Comparison of ENCODE assay signal across 18 mouse cellular contexts in the genomic region with DNA sequence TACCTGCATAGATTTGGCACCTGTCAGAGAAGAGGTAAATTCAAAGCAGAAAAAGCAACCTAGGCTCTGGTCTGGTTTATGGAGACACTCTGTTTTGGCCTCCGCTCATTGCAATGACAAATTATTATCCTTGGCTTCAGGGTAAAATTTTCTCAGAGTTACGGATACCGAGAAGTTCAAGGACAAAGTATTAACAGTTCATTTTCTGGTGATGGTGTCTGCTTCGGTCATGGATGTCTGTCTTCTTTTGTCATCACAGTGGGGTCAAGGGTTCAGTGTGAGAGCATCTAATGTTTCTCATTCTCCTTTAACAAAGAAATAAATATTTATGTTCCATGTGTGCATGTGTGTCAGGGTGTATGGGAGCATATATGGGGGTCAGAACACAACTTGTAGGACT.
DNase-seq lines count a peak whose midpoint lies in the region; TF ChIP-seq lines count a peak whose summit lies in the region.
"Had no signal": no experiment of that assay in that cellular context is flagged by ENCODE, and none has a peak within 500 bp of the region (broad histone marks: within the 10 kb centered on the region; RNA-seq: fewer than 3 reads in every experiment).

No protein-coding gene starts in this region.

- no peak overlapping the region for H3K9ac ChIP-seq in CH12.LX (ENCODE audit: insufficient read depth, low read depth)
- H3K9ac ChIP-seq: embryonic facial prominence, embryonic 12.5 days; forebrain, embryonic 13.5 days; forebrain, embryonic 15.5 days; forebrain, postnatal 0 days had no signal

- no peaks in the 10 kb centered on the region for H3K9me3 ChIP-seq in CH12.LX (replicated peaks; ENCODE audit: low read length)
- H3K9me3 ChIP-seq: embryonic facial prominence, embryonic 10.5 days; embryonic facial prominence, embryonic 12.5 days; forebrain, embryonic 13.5 days; forebrain, embryonic 15.5 days had no signal

- H3K79me2 ChIP-seq in CH12.LX (replicated peaks; ENCODE audit: control insufficient read depth, extremely low read depth, insufficient read depth, poor library complexity, severe bottlenecking): peaks cover 77% of the 10 kb centered on the region

- TF ChIP-seq EP300 in CH12.LX (IDR thresholded peaks at IDR 0.05; ENCODE audit: low read length): no peak

- DNase-seq in adrenal gland, adult (ENCODE audit: inconsistent age in 2 of 2, low spot score in 1 of 2): peak; percentile 43 to 86
- no peak for DNase-seq in adrenal gland, postnatal 25 days
- DNase-seq in adrenal gland, postnatal 14 days: peak; percentile 23
- DNase-seq in adrenal gland, postnatal 10 days: no peak
- no peak for DNase-seq in CH12.LX (ENCODE audit: extremely low read depth)
- DNase-seq: B cell, adult 2 months; cerebellum, adult 11 months; cerebellum, adult 18-20 months; cerebellum, adult 8-10 months; cerebellum, adult 9-11 months; cerebellum, postnatal 14 days; cerebellum, postnatal 36 days; embryo, embryonic 11 days; forebrain, postnatal 0 days had no signal

- dilution Hi-C loops in CH12.LX (cut with MboI; ENCODE audit: extremely low pct_ligation_motif_present, extremely low pct_unique_long_range_greater_than_20kb, low sequenced_read_pairs): no loop called here

- no peak for TF ChIP-seq POLR2A in CH12.LX (IDR thresholded peaks at IDR 0.05; ENCODE audit: low read depth, low read length)

- H3K4me1 ChIP-seq in CH12.LX (ENCODE audit: control insufficient read depth in 1 of 2, insufficient read depth in 2 of 2): peaks cover 57 to 93% of the 10 kb centered on the region in 2 experiments
- H3K4me1 ChIP-seq: forebrain, embryonic 13.5 days; forebrain, embryonic 15.5 days had no signal

- H3K27ac ChIP-seq in CH12.LX (ENCODE audit: insufficient read depth, low read depth): peak overlapping the region; percentile 11; the same call in 1 of the 2 replicates
- H3K27ac ChIP-seq: embryonic facial prominence, embryonic 10.5 days; embryonic facial prominence, embryonic 12.5 days; forebrain, embryonic 13.5 days; forebrain, embryonic 15.5 days had no signal

- no peak overlapping the region for H3K4me3 ChIP-seq in CH12.LX (replicated peaks in 1 of 3; ENCODE audit: low read depth in 2 of 3, low read length in 2 of 3, poor library complexity in 1 of 3)
- H3K4me3 ChIP-seq: embryonic facial prominence, embryonic 10.5 days; embryonic facial prominence, embryonic 12.5 days; forebrain, embryonic 13.5 days; forebrain, embryonic 15.5 days had no signal

- peaks cover 44 to 81% of the 10 kb centered on the region in 2 experiments for H3K36me3 ChIP-seq in CH12.LX (replicated peaks in 1 of 2; ENCODE audit: control insufficient read depth in 1 of 2, insufficient read depth in 1 of 2, low read length in 1 of 2)
- H3K36me3 ChIP-seq: embryonic facial prominence, embryonic 12.5 days; forebrain, embryonic 15.5 days had no signal

- in situ Hi-C loops in CH12.LX (cut with MboI; ENCODE audit: low pct_ligation_motif_present, low pct_unique_long_range_greater_than_20kb, low sequenced_read_pairs): no loop called here

- TF ChIP-seq CTCF in CH12.LX (conservative IDR thresholded peaks at IDR 0.05 in 1 of 2, IDR thresholded peaks at IDR 0.05 in 1 of 2; ENCODE audit: low read depth in 2 of 2, low read length in 2 of 2): no peak

- H3K4me2 ChIP-seq in CH12.LX (ENCODE audit: insufficient read depth, low read depth, poor library complexity, severe bottlenecking): no peak overlapping the region
- H3K4me2 ChIP-seq: embryonic facial prominence, embryonic 12.5 days; forebrain, embryonic 13.5 days; forebrain, embryonic 15.5 days had no signal

- TF ChIP-seq RAD21 in CH12.LX (IDR thresholded peaks at IDR 0.05; ENCODE audit: low read depth, low read length): no peak

- no peaks in the 10 kb centered on the region for H3K27me3 ChIP-seq in CH12.LX (replicated peaks)
- H3K27me3 ChIP-seq: embryonic facial prominence, embryonic 12.5 days; forebrain, embryonic 13.5 days; forebrain, embryonic 15.5 days had no signal

TF ChIP-seq in CH12.LX, 34 proteins besides CTCF, POLR2A, EP300 and RAD21:
- TF ChIP-seq ETS1 (conservative IDR thresholded peaks at IDR 0.05; ENCODE audit: low read depth, low read length): no peak

Comparison
In these comparisons a context has a peak if more than half of its experiments do, and no peak if none do; other contexts are left out.
1. DNase-seq: peak in adrenal gland, adult (2 of 2) and adrenal gland, postnatal 14 days (single experiment); none in adrenal gland, postnatal 25 days (single experiment), adrenal gland, postnatal 10 days (single experiment) and CH12.LX (single experiment).